Mouse (Mus musculus) forebrain, embryonic 11.5 days (tissue): ENCODE measurements around the gene Sirt7. TPM values are rescaled to one million over a fixed set of nuclear protein-coding genes. Genes with fewer than 3 reads are reported as not detected.

Experiments used
- ATAC-seq: fragments of 200-750 bp; cut with Nextera tagmentation; replicated peaks from 2 replicates; pipeline ENCODE4 v1.8.0; 2017; ENCODE audit warnings: moderate TSS enrichment; ENCODE audit not compliant: low FRiP score
- DNase-seq: peaks from one replicate; pipeline ENCODE4 v3.0.0-alpha.2; 2017; ENCODE audit warnings: low spot score
- H3K27ac ChIP-seq: fragments of 300-500 bp; sonication (generic); 2 replicates; pipeline ENCODE4 v1.5.1; 2014; ENCODE audit warnings: low read depth, low read length
- H3K27me3 ChIP-seq: fragments of 300-500 bp; sonication (generic); 2 replicates; pipeline ENCODE4 v1.6.1; 2014; ENCODE audit warnings: mild to moderate bottlenecking, low read length, mixed read lengths; ENCODE audit not compliant: control insufficient read depth, insufficient read depth
- H3K36me3 ChIP-seq: fragments of 300-500 bp; sonication (generic); 2 replicates; pipeline ENCODE4 v1.6.1; 2014; ENCODE audit warnings: mild to moderate bottlenecking, low read length, moderate library complexity, mixed read lengths; ENCODE audit not compliant: control insufficient read depth, insufficient read depth
- H3K4me1 ChIP-seq: fragments of 300-500 bp; sonication (generic); replicated peaks from 2 replicates; pipeline ENCODE4 v1.6.1; 2014; ENCODE audit warnings: low read length, mixed read lengths; ENCODE audit not compliant: control insufficient read depth, insufficient read depth
- H3K4me2 ChIP-seq: fragments of 300-500 bp; sonication (generic); 2 replicates; pipeline ENCODE4 v1.6.1; 2014; ENCODE audit warnings: low read depth, mild to moderate bottlenecking, low read length, moderate library complexity, mixed read lengths; ENCODE audit not compliant: severe bottlenecking
- H3K4me3 ChIP-seq: fragments of 300-500 bp; sonication (generic); 2 replicates; pipeline ENCODE4 v1.5.1; 2014; ENCODE audit warnings: low read depth, low read length
- H3K9ac ChIP-seq: fragments of 300-500 bp; sonication (generic); 2 replicates; pipeline ENCODE4 v1.6.1; 2014; ENCODE audit warnings: low read length
- H3K9me3 ChIP-seq: fragments of 300-500 bp; sonication (generic); 2 replicates; pipeline ENCODE4 v1.6.1; 2016; ENCODE audit warnings: low read length, mixed read lengths; ENCODE audit not compliant: control insufficient read depth
- WGBS: fragments of 180-500 bp; shearing (Covaris S2); extraction: QIAGEN DNeasy Blood & Tissue Kit; methylation state at CpG from one replicate; pipeline ENCODE4 v1.1.7; 2014; 5-methylcytosine and 5-hydroxymethylcytosine counted together
- polyA plus RNA-seq: library from polyadenylated mRNA; unstranded; fragments of >200 nt; fragmentation: Nextera tagmentation; extraction: Ambion mirVana; gene quantifications from 2 replicates; pipeline ENCODE4 v1.2.1, GENCODE M21; 2014

Gene Sirt7
- polyA plus RNA-seq, 1 experiment from 2014 or later = 41.1 TPM

DNA sequence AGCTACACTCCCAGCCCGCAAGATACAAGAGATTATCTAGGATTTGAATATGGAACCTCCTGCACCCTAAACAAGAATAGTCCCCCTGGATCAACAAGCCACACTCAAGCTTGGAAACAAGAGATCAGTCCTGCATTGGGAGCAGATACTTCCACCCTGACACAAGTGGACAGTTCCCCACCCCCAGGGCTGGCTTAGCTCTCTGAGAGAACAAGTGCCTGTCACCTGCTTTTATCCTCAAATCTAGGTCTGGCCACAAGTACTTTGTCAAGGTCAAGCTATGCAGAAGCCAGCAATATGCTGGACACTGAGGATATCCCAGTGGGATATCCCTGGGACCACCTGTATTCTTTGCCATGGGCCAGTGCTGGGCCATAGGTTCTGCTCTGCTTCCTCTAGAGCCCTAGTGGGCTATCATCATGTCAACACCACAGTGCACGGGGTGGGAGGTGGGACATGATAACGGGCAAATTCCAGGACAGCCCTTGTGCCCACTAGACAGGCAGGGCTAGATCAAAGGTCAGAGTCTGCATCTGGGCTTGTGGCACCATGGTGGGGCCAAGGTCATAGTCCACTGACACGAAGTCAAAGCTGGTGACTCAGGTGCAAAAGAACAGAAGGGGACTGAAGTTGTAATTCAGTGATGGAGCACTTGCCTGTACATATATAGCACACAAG is 8.3 kb downstream of the Sirt7 start:
- Histone ChIP-seq H3K4me3 (peak overlapping the region; percentile 79), H3K27ac (no peak overlapping the region)
- no peak for DNase-seq

GRCm38 (mm10) chr11:120615606-120616203 is 9.3 kb downstream of the Sirt7 start:
- DNase-seq = no peak
- no peaks in the 10 kb centered on the region for H3K27me3 ChIP-seq
- H3K4me1 ChIP-seq = peaks cover 11% of the 10 kb centered on the region; the same call in 1 of the 2 replicates
- H3K27ac ChIP-seq = no peak overlapping the region
- WGBS = 92% methylated on average over 11 of the region's 11 CpGs
- H3K36me3 ChIP-seq = peaks cover 3% of the 10 kb centered on the region; the same call in 1 of the 2 replicates
- no peak overlapping the region for H3K9ac ChIP-seq
- H3K9me3 ChIP-seq = no peaks in the 10 kb centered on the region
- H3K4me3 ChIP-seq = no peak overlapping the region
- H3K4me2 ChIP-seq = 0 out of 2 replicates have a peak overlapping the region, but pooled peaks have one; percentile 21
- no peak for ATAC-seq

More for the DNA sequence above, 8.3 kb downstream of the Sirt7 start:
- Histone ChIP-seq H3K4me2 (peak overlapping the region; percentile 82), H3K4me1 (peaks cover 11% of the 10 kb centered on the region; the same call in 1 of the 2 replicates), H3K9me3 (no peaks in the 10 kb centered on the region), H3K36me3 (peaks cover 3% of the 10 kb centered on the region; the same call in 1 of the 2 replicates), H3K9ac (peak overlapping the region; percentile 82), H3K27me3 (no peaks in the 10 kb centered on the region)
- WGBS = 50% methylated on average over 4 of the region's 4 CpGs
- ATAC-seq = no peak

DNA sequence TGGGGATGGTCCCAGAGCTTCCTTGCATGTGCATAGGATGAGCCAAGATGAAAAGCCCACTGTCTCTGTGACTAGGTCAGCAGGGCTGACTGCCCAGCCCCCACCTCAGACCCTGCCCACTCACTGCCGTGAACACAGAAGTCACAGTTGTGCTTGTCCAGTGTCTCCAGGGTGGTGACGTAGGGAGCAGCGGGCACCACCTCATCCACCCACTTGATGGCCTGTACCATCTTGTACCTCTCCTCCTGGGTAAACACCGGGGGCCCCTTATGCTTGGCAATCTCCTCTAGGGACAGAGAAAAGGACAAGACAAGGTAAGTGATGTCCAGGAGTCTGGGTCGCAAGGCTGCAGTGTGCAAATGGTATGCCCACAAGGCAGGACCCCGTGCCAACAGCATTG is 9.9 kb downstream of the Sirt7 start:
- WGBS = 95% methylated on average over 6 of the region's 6 CpGs
- H3K27ac ChIP-seq = no peak overlapping the region
- no peaks in the 10 kb centered on the region for H3K9me3 ChIP-seq
- H3K36me3 ChIP-seq = no peaks in the 10 kb centered on the region; the same call in 1 of the 2 replicates
- ATAC-seq = no peak
- H3K27me3 ChIP-seq = no peaks in the 10 kb centered on the region
- H3K9ac ChIP-seq = no peak overlapping the region
- H3K4me1 ChIP-seq = peaks cover 11% of the 10 kb centered on the region; the same call in 1 of the 2 replicates
- H3K4me3 ChIP-seq = no peak overlapping the region
- no peak overlapping the region for H3K4me2 ChIP-seq
- DNase-seq = no peak

GRCm38 (mm10) chr11:120613976-120614375 is 11.1 kb downstream of the Sirt7 start:
- WGBS = 89% methylated on average over 8 of the region's 8 CpGs

DNA sequence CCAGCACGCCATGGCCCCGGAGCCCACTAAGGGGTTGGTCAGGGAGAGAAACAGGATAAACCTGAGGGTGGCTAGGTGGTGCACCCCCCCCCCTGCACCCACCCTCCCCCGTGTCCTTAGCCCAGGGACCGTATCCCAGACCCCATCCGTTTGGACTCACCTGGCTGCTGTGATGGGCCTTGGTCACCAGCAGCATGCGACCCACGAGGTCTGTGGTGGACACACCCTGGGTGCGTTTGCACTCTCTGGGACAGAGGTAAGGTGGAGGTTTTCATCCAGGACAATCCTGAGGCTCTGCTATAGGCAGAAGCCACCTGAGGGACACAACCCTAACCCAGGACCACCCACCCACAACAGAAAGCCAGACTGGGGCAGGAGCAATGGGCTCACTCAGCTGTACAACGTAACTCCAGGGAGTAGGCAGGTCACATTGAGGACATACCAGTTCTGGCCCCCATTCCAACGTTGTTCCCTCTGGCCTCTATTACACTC is 11.5 kb downstream of the Sirt7 start:
- H3K27ac ChIP-seq = no peak overlapping the region
- H3K4me3 ChIP-seq = no peak overlapping the region
- 86% methylated on average over 10 of the region's 10 CpGs for WGBS
- H3K9me3 ChIP-seq = no peaks in the 10 kb centered on the region
- DNase-seq (peak; percentile 51), ATAC-seq (no peak)
- H3K27me3 ChIP-seq = no peaks in the 10 kb centered on the region
- H3K4me2 ChIP-seq = no peak overlapping the region
- no peaks in the 10 kb centered on the region; the same call in 1 of the 2 replicates for H3K36me3 ChIP-seq
- no peak overlapping the region for H3K9ac ChIP-seq
- H3K4me1 ChIP-seq = peaks cover 11% of the 10 kb centered on the region; the same call in 1 of the 2 replicates

More at GRCm38 (mm10) chr11:120613976-120614375, 11.1 kb downstream of the Sirt7 start:
- Histone ChIP-seq H3K36me3 (no peaks in the 10 kb centered on the region; the same call in 1 of the 2 replicates), H3K27ac (no peak overlapping the region), H3K9ac (no peak overlapping the region), H3K9me3 (no peaks in the 10 kb centered on the region), H3K27me3 (no peaks in the 10 kb centered on the region), H3K4me3 (no peak overlapping the region), H3K4me1 (peaks cover 11% of the 10 kb centered on the region; the same call in 1 of the 2 replicates), H3K4me2 (no peak overlapping the region)
- ATAC-seq (no peak), DNase-seq (no peak)

DNA sequence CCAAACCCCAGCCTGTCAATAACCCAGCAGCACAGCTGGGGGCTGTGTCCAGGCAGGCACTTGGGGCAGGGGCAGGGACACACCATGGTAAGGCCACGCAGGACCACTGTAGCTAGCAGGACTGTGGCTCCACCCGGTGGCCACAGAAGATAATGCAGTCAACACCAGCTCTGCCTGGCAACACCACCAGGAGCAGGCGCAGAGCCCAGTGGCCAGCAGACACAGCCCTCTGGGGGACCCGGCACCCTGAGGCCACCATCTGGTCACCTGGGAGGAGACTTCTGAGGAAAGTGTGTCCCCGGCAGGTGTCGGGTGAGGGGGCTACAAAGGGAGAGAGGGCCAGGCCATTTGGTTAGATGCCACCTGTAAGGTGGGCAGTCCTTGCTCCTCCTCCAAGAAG is 12.3 kb downstream of the Sirt7 start:
- Histone ChIP-seq H3K27ac (no peak overlapping the region), H3K4me2 (no peak overlapping the region), H3K4me1 (peaks cover 13% of the 10 kb centered on the region; the same call in 1 of the 2 replicates), H3K4me3 (no peak overlapping the region), H3K36me3 (no peaks in the 10 kb centered on the region; the same call in 1 of the 2 replicates), H3K9me3 (no peaks in the 10 kb centered on the region), H3K27me3 (no peaks in the 10 kb centered on the region), H3K9ac (no peak overlapping the region)
- 47% methylated on average over 6 of the region's 6 CpGs for WGBS
- DNase-seq (peak; percentile 87), ATAC-seq (0 out of 2 replicates have a peak, but pooled peaks have one; percentile 11)

DNA sequence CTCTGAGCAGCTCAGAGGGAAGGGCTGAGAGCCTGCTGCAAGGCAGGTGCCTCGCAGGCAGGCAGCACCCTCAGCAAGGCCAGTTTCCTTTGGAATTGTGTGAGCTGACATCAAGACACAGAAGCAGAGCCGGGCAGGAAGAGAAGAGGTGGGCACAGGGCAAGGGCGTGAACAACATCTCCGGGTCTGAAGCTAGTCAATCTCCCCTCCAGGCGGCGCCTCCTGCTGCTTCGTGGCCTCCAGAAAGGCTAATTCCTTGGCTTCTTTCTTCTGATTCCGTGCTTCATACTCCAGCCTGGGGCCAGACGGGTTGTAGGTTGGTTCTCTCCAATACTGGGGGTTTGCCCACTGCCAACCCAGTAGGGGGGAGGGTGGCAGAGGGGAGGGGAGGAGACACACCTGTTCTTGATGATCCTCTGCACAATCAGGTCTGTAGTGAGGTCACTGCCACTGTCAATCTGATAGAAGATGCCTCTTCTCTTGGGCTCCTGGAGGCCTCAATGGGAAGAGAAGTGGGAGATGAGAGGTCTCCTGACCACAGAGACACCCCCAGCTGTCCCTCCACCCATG is 14.5 kb downstream of the Sirt7 start:
- 79% methylated on average over 9 of the region's 9 CpGs for WGBS
- H3K27ac ChIP-seq = no peak overlapping the region
- peaks cover 2% of the 10 kb centered on the region; the same call in 1 of the 2 replicates for H3K4me1 ChIP-seq
- ATAC-seq (no peak), DNase-seq (peak; percentile 50)
- H3K27me3 ChIP-seq = no peaks in the 10 kb centered on the region
- H3K9me3 ChIP-seq = no peaks in the 10 kb centered on the region
- no peaks in the 10 kb centered on the region; the same call in 1 of the 2 replicates for H3K36me3 ChIP-seq
- H3K4me2 ChIP-seq = no peak overlapping the region
- no peak overlapping the region for H3K9ac ChIP-seq
- no peak overlapping the region for H3K4me3 ChIP-seq

- peak; percentile 59 for DNase-seq
- H3K4me1 ChIP-seq = peaks cover 2% of the 10 kb centered on the region; the same call in 1 of the 2 replicates
- no peak; the same call in 1 of the 2 replicates for ATAC-seq
- H3K27ac ChIP-seq = no peak overlapping the region
- 34% methylated on average over 8 of the region's 8 CpGs for WGBS
- peak overlapping the region; percentile 8; the same call in 1 of the 2 replicates for H3K9ac ChIP-seq
- H3K27me3 ChIP-seq = no peaks in the 10 kb centered on the region
- no peaks in the 10 kb centered on the region; the same call in 1 of the 2 replicates for H3K36me3 ChIP-seq
- no peak overlapping the region for H3K4me2 ChIP-seq
- no peak overlapping the region for H3K4me3 ChIP-seq
- no peaks in the 10 kb centered on the region for H3K9me3 ChIP-seq
These were observed 15.8 kb downstream of the Sirt7 start for GRCm38 (mm10) chr11:120609250-120609649.
